ENCODE assay signal across 20 mouse cellular contexts in genomic region chrX:103519547-103519946, GRCm38 (mm10).
A peak's percentile ranks its signal among the peaks of the same experiment; 100 is the strongest.
DNase-seq lines count a peak whose midpoint lies in the region; ATAC-seq and TF ChIP-seq lines count a peak whose summit lies in the region.
"Had no signal": no experiment of that assay in that cellular context is flagged by ENCODE, and none has a peak within 500 bp of the region (broad histone marks: within the 10 kb centered on the region; RNA-seq: fewer than 3 reads in every experiment).

No protein-coding gene starts in this region.

- H3K4me3 ChIP-seq in limb, embryonic 13.5 days = no peak overlapping the region
- H3K4me3 ChIP-seq in limb, embryonic 10.5 days = no peak overlapping the region
- no peak overlapping the region for H3K4me3 ChIP-seq in lung, embryonic 16.5 days (ENCODE audit: low read length)
- H3K4me3 ChIP-seq in lung, postnatal 0 days (ENCODE audit: low read depth, low read length) = no peak overlapping the region
- H3K4me3 ChIP-seq in limb, embryonic 14.5 days (replicated peaks; ENCODE audit: low read length) = no peak overlapping the region
- H3K4me3 ChIP-seq: embryonic facial prominence, embryonic 13.5 days; forebrain, embryonic 13.5 days; heart, embryonic 10.5 days; hindbrain, embryonic 13.5 days had no signal

- no peak overlapping the region for H3K4me2 ChIP-seq in limb, embryonic 13.5 days (replicated peaks)
- no peak overlapping the region for H3K4me2 ChIP-seq in lung, embryonic 16.5 days (ENCODE audit: low read depth, low read length)
- H3K4me2 ChIP-seq in lung, postnatal 0 days (replicated peaks; ENCODE audit: low read depth, low read length) = no peak overlapping the region
- no peak overlapping the region for H3K4me2 ChIP-seq in limb, embryonic 14.5 days (replicated peaks; ENCODE audit: low read depth, low read length, severe bottlenecking)
- H3K4me2 ChIP-seq: embryonic facial prominence, embryonic 13.5 days; forebrain, embryonic 13.5 days; hindbrain, embryonic 13.5 days had no signal

- H3K36me3 ChIP-seq in limb, embryonic 13.5 days = no peaks in the 10 kb centered on the region
- no peaks in the 10 kb centered on the region for H3K36me3 ChIP-seq in limb, embryonic 10.5 days
- H3K36me3 ChIP-seq in lung, embryonic 16.5 days (ENCODE audit: control insufficient read depth, insufficient read depth, low read length) = no peaks in the 10 kb centered on the region
- no peaks in the 10 kb centered on the region for H3K36me3 ChIP-seq in lung, postnatal 0 days (ENCODE audit: insufficient read depth, low read length)
- H3K36me3 ChIP-seq in limb, embryonic 14.5 days (ENCODE audit: control insufficient read depth, insufficient read depth, low read length) = no peaks in the 10 kb centered on the region
- H3K36me3 ChIP-seq: embryonic facial prominence, embryonic 13.5 days; G1E; heart, embryonic 10.5 days; hindbrain, embryonic 13.5 days had no signal

- no peak for TF ChIP-seq POLR2A in limb, embryonic 14.5 days (IDR thresholded peaks at IDR 0.05; ENCODE audit: borderline replicate concordance, extremely low read depth, insufficient read depth, insufficient read length)

- DNase-seq in limb, embryonic 10.5 days (ENCODE audit: low spot score) = no peak
- DNase-seq in lung, postnatal 0 days (ENCODE audit: low spot score) = no peak
- DNase-seq in limb, embryonic 14.5 days (ENCODE audit: low spot score) = no peak
- no peak for DNase-seq in adrenal gland, adult 2 months
- DNase-seq: adrenal gland, postnatal 14 days; cerebellum, adult 11-12 months; cerebellum, adult 9-10 months; cerebellum, postnatal 25 days; forebrain, postnatal 0 days; gastrocnemius, postnatal 14 days; heart, postnatal 14 days had no signal

- no peak overlapping the region for H3K9ac ChIP-seq in limb, embryonic 13.5 days
- no peak overlapping the region for H3K9ac ChIP-seq in lung, embryonic 16.5 days (ENCODE audit: low read length)
- H3K9ac ChIP-seq in lung, postnatal 0 days (replicated peaks; ENCODE audit: low read depth) = no peak overlapping the region
- no peak overlapping the region for H3K9ac ChIP-seq in limb, embryonic 14.5 days (ENCODE audit: low read depth, low read length, severe bottlenecking)
- H3K9ac ChIP-seq: embryonic facial prominence, embryonic 13.5 days; forebrain, embryonic 13.5 days; forebrain, postnatal 0 days; hindbrain, embryonic 13.5 days had no signal

- no peaks in the 10 kb centered on the region for H3K27me3 ChIP-seq in limb, embryonic 13.5 days
- H3K27me3 ChIP-seq in limb, embryonic 10.5 days (ENCODE audit: low read depth, poor library complexity, severe bottlenecking) = no peaks in the 10 kb centered on the region
- H3K27me3 ChIP-seq in lung, embryonic 16.5 days (ENCODE audit: control insufficient read depth, insufficient read depth, low read depth, low read length) = no peaks in the 10 kb centered on the region
- no peaks in the 10 kb centered on the region for H3K27me3 ChIP-seq in lung, postnatal 0 days (replicated peaks; ENCODE audit: insufficient read depth, low read length)
- no peaks in the 10 kb centered on the region for H3K27me3 ChIP-seq in limb, embryonic 14.5 days (ENCODE audit: control insufficient read depth, insufficient read depth, low read length)
- H3K27me3 ChIP-seq: embryonic facial prominence, embryonic 13.5 days; forebrain, embryonic 13.5 days; hindbrain, embryonic 13.5 days had no signal

- 0 out of 2 replicates have a peak, but pooled peaks have one; percentile 32 for ATAC-seq in limb, embryonic 13.5 days (ENCODE audit: low FRiP score, low read depth)
- peak; percentile 40; the same call in 1 of the 2 replicates for ATAC-seq in lung, embryonic 16.5 days (ENCODE audit: low read depth)
- ATAC-seq in lung, postnatal 0 days = no peak
- ATAC-seq in limb, embryonic 14.5 days (ENCODE audit: low FRiP score, low read depth) = peak; percentile 41; the same call in 1 of the 2 replicates
- ATAC-seq: CD4-positive, CD25-positive, alpha-beta regulatory T cell, adult 4 months; forebrain, embryonic 13.5 days; forebrain, postnatal 0 days; hindbrain, postnatal 0 days had no signal

- TF ChIP-seq EP300 in lung, postnatal 0 days (IDR thresholded peaks at IDR 0.05) = no peak

- H3K27ac ChIP-seq in limb, embryonic 13.5 days = no peak overlapping the region
- no peak overlapping the region for H3K27ac ChIP-seq in limb, embryonic 10.5 days
- H3K27ac ChIP-seq in lung, embryonic 16.5 days (ENCODE audit: low read length) = no peak overlapping the region
- no peak overlapping the region for H3K27ac ChIP-seq in lung, postnatal 0 days (ENCODE audit: low read length)
- no peak overlapping the region for H3K27ac ChIP-seq in limb, embryonic 14.5 days (replicated peaks; ENCODE audit: low read depth, low read length)
- H3K27ac ChIP-seq: embryonic facial prominence, embryonic 13.5 days; forebrain, embryonic 13.5 days; heart, embryonic 10.5 days; hindbrain, embryonic 13.5 days; hindbrain, postnatal 0 days had no signal

- no peaks in the 10 kb centered on the region for H3K9me3 ChIP-seq in limb, embryonic 13.5 days
- H3K9me3 ChIP-seq in limb, embryonic 10.5 days (replicated peaks) = no peaks in the 10 kb centered on the region
- H3K9me3 ChIP-seq in lung, embryonic 16.5 days (ENCODE audit: control insufficient read depth, low read length) = no peaks in the 10 kb centered on the region
- H3K9me3 ChIP-seq in lung, postnatal 0 days (ENCODE audit: low read length) = no peaks in the 10 kb centered on the region
- H3K9me3 ChIP-seq in limb, embryonic 14.5 days (ENCODE audit: control insufficient read depth, low read length) = no peaks in the 10 kb centered on the region
- H3K9me3 ChIP-seq: embryonic facial prominence, embryonic 13.5 days; forebrain, embryonic 13.5 days; G1E; heart, embryonic 10.5 days; hindbrain, embryonic 13.5 days had no signal

- no peaks in the 10 kb centered on the region for H3K4me1 ChIP-seq in limb, embryonic 13.5 days
- H3K4me1 ChIP-seq in limb, embryonic 10.5 days = no peaks in the 10 kb centered on the region
- H3K4me1 ChIP-seq in lung, embryonic 16.5 days (replicated peaks; ENCODE audit: control insufficient read depth, insufficient read depth, low read length) = peaks cover 7% of the 10 kb centered on the region
- no peaks in the 10 kb centered on the region for H3K4me1 ChIP-seq in lung, postnatal 0 days (ENCODE audit: insufficient read depth, low read depth, low read length)
- H3K4me1 ChIP-seq in limb, embryonic 14.5 days (ENCODE audit: control insufficient read depth, insufficient read depth, low read length) = no peaks in the 10 kb centered on the region
- H3K4me1 ChIP-seq: forebrain, embryonic 13.5 days; heart, embryonic 10.5 days; hindbrain, embryonic 13.5 days had no signal

- no peak for TF ChIP-seq CTCF in lung, postnatal 0 days (IDR thresholded peaks at IDR 0.05)

- WGBS in limb, embryonic 13.5 days = 79% methylated on average over 3 of the region's 3 CpGs
- 92% methylated on average over 3 of the region's 3 CpGs for WGBS in limb, embryonic 10.5 days
- WGBS in lung, embryonic 16.5 days = 65% methylated on average over 3 of the region's 3 CpGs
- WGBS in lung, postnatal 0 days = 65% methylated on average over 3 of the region's 3 CpGs
- WGBS in limb, embryonic 14.5 days = 79% methylated on average over 3 of the region's 3 CpGs
